Mouse (Mus musculus) kidney, adult 11 months (tissue): ENCODE data around the gene BC049352.

Source experiments
- DNase-seq: peaks from one replicate; pipeline ENCODE4 v3.0.0; 2022

The BC049352 gene

DNA sequence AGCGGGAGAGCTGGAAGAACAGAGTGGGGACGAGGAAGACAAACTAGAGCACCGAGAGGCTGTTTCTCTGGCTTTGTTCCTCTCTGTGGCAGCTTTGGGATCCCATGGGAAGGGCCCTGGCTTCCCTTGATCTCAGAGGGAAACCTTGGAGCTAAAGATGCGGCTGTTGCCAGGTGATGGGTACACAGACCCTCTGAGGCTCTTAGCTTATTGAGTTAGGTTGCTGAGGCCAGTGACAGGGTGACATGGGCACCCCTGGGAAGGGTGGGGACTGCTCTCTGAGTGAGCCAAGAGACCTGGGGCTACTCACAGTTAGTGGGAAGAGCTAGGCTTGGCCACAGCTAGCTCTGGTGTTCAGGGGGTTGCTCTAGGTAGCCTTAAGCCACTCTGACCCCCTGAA, 13.7 kb downstream of the BC049352 start:
- no peak for DNase-seq

DNA sequence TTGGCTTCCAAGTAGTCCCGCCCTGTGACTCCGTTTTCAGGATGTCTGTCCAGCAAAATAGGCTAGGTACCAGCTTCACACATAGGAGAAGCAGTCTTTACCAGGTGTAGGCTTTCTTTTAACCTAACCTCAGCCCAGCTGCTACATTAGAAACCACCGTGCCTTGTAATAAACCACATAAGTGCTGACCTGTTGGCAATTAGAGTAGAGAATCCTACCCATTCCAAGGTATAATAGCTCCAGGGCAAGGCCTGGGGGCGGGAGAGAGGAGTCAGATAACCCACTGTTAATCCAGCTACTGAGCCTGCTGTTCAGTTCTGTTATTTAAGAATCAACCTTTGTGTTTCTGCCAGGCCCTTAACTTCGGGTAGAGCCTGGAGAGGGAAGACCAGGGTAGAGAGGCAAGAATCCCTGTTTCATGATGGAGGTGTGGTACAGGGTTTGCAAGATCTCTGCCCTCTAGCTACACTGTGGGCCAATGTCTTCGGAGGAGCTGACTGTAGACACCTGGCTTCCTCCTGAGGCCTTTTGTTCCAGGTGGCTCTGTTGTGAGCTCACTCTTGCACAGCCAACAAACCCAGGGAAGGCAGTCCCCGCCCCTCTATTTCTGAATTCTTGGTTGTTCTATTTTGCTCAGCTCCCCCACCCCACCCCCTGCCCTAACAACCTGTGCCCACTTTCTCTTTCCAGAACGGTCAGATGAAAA, 14.5 kb downstream of the BC049352 start:
- no peak for DNase-seq

DNA sequence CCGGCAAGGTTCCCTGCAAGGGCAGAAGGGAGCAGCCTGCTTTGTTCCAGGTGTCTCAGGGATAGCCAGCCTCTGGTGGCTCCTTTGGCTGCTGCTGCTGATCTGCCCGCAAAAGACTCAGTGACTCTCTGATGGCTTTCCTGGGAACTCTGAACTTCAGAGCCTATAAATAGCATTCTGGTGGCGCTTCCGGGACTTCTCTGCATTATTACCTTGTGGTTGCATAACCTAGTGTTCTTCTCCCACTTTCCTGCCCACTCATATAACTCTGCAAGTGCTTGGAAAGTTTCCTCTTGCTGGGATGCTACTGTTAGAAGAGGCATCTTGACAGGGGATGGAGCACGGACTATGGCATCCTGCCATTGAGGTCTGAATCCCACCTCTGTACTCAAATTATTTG, 15.7 kb downstream of the BC049352 start:
- no peak for DNase-seq

DNA sequence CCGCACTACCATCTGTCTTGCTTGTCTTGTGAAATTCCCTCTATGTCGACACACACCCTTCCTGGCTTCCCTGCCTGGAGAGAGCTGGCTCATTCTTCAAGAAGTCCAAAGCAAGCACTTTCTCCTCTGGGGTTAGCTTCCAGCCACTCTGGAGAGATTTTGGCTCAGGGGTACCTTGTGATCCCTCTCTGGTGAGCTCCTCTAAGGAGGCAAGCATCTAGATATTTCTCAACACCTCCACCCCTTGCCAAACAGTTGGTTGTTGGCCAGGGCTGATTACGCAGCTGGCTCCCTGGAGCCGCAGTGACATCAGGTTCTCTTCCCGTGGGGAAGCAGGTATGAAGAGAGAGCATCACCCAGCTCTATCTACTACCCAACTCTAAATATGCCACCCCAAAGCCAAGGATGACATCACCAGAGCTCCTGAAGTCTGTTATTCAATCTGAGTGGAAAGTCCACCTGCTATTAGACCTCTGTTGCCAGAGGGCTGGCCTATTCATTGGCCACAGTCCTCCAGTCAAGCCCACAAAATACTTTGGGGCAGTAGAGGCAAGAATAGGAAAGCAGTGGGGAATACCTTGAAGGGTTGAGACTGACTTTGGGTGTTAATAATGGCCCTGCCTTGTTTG, 19.6 kb downstream of the BC049352 start:
- no peak for DNase-seq

DNA sequence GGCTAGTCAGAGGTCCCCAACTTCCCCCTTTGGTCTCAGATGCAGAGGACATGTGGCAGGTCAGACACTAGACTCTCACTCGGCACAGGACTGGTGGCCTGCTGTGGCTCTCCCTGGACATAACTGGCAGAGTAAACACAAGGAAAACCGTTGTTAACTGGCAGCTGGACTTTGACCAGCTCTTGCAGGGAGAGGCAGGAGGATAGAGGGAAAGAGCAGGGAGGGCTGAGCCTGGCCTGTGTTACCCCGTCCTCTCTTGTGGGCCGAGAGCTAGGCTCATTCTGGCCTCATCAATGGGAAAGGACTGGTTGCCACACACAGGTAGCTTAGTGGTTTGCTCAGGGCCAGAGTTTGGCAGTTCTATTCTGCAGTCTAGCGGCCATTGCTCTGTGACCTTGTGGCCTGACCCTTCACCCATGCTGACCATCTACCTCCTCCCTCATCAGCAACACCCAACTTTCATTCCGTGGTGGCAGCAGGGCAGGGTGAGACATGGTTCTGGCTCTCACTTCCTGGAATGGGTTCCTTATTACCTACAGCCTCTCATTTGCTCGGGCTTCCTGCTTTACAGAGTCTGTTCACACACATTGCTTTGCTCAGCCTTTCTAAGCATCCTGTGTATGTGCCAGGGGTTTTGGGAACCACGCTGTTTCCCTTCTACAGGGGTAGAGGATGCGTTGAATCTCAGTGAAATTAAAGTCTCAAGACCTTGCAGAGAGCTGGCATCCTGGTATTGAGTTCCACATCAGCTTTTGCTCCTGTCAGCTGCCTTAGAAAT, 20.4 kb downstream of the BC049352 start:
- DNase-seq, result peak; percentile 70

DNA sequence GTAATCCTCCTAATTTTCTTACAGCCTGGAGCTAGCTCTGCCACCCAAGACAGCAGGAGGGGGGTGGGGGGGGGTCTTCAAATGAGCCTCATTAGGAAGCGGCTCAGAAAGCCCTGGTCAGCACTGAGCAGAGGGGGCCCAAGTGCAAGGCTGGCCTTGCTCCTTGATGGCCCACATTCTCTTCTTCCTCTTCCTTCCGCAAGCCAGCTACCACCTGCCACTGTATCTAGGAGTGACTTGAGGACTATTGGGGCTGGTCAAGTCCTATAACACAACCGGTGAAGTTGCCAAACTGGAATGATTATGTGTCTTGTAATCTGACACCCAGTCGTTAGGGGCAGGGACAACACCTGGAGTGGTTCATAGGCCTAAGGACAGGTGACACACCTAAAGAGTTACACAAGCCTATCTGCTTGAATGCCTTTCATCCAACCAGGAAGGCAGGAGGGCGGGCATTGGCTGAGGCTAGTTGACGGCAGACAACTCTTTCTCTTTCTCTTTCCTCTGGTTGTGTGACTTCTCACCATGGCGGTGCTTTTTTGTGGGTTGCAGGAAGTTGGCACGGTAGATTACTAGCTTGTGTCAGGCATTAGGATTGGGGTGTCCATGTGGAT, 22.1 kb downstream of the BC049352 start, which contains the start of gene Tmprss4:
Gene Tmprss4, minus strand, starts transcription at position 296 of the 614 bp plus-strand sequence.
- DNase-seq, result peak; percentile 48

DNA sequence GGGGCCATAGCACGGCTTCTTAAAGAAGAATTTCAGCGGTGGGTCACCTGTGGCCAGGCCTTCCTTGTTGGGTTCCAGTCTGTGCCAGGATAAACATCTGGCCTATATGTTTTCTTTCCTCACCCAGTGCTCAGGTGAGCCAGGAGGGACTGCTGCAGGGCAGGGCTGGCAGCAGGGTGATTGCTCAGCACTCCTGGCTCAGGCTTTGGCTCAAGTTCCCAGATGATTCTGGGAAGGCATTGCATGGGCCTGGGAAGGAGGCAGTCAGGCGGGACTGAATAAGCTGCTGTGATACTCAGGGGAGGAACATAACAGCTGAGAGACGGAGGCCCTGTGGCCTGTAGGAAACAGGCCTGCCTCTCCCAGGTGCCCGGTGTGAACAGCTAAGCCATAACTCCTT, 23.3 kb downstream of the BC049352 start:
- peak; percentile 72 for DNase-seq

DNA sequence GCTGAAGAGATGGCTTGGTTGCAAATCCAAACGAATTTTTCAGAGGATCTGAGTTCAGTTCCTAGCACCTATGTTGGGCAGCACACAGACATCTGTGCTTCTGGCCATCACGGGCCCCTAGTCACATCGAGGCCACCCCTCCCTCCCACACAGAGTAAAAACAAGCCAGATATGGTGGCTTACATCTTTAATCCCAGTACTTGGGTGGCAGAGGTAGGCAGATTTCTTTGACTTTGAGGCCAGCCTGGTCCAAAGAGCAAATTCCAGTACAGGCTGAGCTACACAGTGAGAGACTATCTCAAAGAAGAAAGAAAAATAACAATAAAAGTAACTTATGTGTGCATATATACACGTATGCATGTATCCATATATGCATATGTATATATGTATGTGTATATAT, 24.3 kb downstream of the BC049352 start:
- DNase-seq, result no peak

DNA sequence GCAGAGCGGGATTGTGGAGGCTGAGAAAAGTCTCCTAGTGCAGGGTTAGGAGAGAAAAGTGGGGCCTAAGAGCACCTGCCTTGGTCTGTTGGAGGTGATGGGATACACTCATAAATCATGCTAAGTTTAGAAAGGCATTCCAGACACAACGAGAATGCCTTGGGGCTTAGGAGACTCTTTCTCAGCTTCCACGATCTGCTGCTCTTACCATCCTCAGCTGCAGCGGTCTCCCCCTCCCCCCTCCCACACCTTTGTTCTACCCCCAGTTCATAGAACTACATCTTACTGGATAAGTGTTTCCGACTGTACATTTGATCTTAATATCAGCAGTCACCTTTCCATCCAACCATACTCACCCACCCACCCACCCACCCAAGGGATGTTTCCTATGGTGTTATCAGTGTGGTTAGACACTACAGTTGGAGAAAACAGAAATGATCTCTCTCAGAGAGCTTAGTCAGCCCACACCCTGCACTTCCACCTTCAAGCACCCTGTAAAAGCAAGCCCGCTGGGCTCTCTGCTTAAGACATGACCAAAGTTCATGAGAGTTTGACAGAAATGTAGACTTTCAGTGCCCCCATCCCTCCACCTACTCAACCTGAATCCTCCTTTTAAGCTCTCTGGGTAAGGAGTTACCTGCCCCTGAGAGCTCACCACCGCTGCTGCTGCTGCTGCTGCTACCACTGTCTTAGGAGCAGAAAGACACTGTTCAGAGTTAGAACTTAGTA, 25.4 kb downstream of the BC049352 start:
- DNase-seq, result no peak

DNA sequence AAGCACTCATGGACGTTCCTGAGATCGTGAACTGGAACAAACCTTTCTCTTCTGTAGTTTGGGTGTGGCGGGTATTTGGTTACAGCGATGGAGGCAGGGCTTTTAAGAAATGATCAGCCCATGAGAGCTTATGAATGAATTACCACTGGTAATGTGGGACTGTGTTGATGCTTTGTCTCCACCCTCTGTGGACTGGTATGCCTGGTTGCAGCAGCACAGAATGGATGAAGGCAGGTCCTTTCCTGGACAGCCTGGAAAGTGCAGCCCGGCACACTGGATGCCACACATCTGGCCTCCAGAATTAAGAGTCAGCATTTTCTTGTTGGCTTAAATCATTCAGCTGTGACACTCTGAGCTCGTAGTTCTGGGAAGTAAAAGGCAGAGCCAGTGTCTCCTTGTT, 30.2 kb downstream of the BC049352 start:
- DNase-seq, result peak; percentile 12

DNA sequence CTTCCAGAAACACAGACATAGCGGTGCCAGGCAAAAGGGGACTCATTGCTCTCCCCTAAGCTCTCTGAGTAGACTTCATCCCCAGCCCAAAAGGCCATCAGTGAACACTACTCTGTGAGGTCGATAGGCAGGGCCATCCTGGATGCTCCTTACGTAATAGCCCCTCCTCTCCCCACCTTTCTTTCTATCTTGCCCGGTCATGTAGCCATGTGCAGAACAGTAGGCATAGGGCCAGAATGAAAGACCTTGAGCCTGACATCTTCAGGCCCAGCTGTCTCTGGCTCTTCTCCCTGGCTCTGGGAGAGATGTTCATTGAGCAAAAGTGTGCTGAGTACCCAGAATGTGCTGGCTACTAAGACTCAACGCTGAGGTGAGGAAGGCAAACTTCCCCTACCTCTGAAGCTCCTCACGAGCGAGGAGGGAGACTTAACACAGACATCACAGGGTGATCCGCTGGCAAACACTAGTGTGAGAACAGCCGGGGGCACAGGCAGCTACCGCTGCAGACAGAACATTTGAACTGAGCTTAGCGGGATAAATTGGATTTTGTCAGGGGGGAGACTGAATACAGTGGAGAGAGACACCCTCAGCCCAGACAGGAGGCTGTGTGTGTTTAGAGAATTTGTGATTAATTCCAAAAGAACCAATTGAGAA, 33.8 kb downstream of the BC049352 start:
- peak; percentile 32 for DNase-seq

DNA sequence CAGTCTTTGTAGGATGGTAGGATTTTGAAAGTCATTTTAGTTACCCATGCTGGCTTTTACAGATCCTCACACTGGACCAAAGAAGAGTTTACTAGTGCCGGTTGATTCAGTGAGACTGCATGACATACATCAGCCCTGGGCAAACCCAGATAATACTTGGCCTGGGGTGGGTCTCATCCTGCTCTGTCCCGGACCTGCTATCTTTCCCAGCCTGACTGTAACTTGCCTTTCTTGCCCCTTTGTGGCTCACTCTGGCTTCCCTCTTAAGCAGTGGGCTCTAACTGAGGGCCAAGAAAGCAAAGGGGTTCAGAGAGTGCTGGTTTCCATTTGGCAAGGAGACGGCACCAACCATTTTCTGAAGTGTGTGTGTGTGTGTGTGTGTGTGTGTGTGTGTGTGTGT, 37.8 kb downstream of the BC049352 start:
- no peak for DNase-seq

DNA sequence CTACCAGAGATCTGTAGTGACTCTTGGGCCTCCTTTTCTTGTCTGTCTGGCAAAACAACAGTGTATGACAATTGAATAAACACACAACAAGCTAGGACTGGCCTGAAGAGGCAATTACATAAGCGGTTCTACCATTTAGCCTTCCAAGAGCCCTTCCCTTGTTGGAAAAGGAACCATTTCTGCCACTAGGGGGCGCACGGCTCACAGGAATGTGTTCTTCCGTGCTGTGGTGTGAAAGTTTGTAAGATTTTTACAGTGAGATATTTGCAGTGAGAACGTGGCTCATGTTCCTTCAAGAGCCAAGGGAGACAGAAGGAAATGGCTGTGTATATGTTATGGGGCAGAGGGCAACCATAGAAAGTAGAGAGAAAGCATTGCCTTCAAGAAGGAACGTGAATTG, 39.8 kb downstream of the BC049352 start:
- DNase-seq, result peak; percentile 81

DNA sequence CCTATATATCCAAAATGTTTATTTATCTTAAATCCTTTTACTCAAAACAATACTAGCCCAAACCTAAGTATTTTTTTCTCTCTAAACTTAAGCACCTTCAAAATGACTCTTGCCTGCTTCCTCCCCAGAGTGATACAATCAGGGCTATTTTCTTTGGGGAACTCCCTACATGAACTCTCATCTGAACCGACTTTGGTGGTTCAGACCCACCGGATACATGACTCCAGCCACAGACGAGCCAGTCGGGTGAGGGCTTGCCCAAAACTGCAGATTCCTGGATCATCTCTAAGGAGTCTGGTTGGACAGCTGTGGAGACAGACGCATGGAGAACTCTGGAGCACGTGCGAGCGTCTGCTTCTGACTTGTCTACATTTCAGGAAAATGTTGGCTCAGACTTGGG, 47.6 kb downstream of the BC049352 start:
- no peak for DNase-seq

DNA sequence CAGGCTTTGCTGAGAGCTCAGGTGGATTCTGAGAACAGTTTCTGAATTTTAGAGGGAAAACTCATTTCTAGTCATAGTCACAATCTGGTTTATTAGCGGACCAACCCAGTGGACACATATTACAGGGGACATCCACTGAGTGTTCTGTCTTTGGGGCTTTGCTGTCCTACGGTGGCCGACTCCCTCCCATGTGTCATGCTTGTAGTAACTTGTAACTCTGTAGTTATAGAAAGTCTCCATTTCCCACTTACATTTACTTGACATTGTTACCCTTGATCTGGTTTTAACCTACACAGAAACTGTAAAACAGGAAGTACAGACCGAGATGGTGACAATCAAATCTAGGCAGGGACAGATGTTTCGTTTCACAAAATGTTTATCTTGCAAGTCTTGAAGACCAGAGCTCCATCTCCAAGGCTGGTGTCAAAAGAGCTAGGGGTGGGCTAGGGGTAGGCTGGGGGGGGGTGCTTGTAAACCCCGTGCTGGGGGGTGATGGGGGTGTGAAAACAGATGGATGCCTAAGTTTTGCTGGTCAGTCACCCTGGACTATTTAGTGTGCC, 53.9 kb downstream of the BC049352 start:
- DNase-seq, result no peak

DNA sequence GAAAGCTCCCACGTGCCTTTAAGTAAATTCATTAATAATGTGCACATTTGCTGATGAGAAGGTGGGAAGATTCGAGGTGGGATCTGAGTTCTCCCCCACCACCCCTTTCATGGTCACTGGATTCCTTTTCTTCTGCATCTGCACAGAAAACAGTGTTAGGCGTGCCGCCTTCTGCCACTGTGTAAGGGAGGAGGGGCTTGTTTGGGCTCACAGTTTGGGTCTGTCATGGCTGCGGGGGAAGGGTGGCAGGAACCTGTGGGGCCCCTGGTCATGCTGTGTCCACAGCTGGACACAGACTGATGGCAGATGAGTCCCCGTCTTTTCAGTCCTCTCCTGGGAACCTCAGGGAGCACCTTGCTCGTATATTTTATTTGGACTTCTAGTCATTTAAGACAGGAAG, 54.9 kb downstream of the BC049352 start:
- DNase-seq, result no peak

DNA sequence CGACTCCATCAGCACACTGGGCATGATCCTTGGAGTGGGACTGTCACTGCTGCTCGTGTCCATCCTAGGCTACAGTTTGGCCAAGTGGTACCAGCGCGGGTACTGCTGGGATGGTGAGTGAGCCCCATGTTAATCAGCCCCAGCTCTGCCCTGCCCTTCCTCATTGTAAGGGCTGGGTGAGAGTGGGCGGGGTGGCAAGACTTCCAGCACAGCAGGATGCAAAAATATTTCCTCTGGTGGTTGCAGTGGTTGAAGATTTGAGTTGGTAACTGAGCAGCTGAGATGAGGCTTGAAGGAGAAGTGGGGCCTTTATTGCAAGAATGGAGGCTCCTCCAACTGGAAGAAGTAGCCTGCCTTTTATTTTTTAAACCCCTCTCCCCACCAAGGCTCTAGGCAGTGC, 59.6 kb downstream of the BC049352 start:
- no peak for DNase-seq

DNA sequence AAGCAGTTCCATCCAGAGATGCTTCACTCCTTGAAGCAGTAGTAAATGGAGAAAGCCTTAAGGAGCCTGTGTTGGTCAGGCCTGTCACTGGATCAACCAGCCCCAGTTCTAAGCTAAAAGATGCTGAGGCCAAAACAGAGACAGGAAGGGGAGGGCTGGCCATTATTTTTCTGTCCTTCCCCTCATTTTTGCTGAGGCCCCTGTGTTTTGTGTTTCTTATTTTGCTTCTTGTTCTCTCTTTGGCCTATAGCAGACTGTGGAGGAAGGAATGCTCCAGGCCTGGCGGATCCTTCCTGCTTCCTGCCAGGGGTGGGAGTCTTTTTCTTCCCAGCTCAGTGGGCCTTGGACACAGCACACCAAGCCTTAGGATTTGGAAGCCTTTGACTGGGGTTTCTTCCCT, 63.6 kb downstream of the BC049352 start:
- DNase-seq, result no peak

DNA sequence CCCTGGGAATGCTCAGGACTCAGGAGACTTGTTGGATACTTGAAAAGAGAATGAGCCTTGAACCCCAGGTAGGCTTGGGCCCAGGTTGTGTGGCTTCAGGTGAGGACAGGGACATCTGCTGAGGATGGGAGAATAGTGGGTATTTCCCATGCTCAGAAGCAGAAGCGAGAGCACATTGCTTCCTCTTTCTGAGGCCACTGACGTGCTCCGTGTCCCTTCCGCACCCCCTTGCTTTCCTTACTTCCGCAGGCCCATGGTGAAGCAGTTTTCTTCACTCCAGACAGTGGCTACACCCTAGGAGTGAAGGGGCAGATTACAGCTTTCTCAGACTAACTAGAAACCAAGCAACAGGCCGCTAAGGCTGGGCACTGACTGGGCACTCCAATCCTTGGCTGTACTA, 64.3 kb downstream of the BC049352 start:
- DNase-seq, result no peak

DNA sequence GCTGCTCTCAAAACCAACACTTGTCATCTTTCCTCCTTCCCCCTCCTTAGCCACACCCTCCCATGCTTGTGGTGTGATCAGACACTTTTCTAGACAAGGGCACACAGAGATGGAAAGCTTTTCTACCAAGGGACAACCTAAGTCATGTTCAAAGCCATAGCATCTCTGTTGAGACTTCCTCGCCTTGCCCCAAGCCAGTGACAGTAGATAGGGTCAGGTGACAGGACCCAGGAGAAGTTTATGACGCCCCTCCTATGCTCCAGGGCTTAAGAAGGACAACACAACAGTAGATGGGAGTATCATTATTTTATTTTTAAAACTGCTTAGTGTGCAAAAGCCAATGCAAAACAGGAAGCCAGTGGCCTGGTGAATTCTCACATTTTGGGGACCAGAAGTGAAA, 65.7 kb downstream of the BC049352 start:
- no peak for DNase-seq

DNA sequence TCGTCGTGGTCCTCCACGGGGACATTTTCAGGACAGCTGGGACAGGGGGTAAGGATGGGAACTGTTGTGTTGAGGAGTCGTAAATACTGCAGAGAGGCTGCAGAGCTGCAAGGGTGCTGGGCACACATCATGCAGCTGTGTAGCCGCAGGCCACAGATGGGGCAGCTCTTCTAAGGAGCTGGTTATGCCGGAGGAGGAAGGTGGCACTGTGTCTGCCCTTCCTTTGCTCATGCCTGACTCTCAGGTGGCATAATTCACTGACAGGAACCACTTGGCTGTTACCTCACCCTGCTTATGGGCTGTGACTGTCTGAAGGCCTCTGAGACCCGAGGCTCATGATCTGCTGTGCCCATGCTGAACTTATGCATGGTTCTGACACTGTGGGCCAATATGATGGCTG, 68.5 kb downstream of the BC049352 start:
- no peak for DNase-seq

DNA sequence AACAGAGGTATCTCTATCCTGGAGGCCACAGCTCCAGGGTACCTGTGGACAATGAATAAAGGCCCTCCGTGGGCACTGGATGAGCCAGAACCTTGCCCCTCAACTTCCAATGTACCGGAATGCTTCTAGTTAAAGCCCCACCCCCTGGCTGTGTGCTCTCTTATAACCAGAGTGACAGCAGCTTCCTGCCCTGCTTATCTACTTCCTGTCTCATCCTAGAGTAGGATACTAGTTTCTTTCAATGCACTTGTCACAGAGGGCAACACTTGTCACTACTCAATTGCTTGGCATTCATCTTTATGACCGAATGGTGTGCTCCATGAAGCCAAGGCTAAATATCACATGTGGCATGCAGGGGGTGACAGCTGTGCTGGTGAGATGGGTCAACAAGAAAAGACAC, 69.5 kb downstream of the BC049352 start:
- no peak for DNase-seq
